Mouse (Mus musculus) bone marrow, adult 2 months (tissue): ENCODE data around the gene Uox. TPM values are rescaled to one million over a fixed set of nuclear protein-coding genes. Genes with fewer than 3 reads are reported as not detected.

Experiments
- H3K27ac ChIP-seq: fragments of 200-500 bp; 2 replicates; pipeline ENCODE4 v1.5.1; 2012; ENCODE audit warnings: low read depth, mild to moderate bottlenecking, control low read depth, inconsistent platforms, low read length; ENCODE audit not compliant: control insufficient read depth, poor library complexity, insufficient read depth
- H3K4me1 ChIP-seq: fragments of 200-500 bp; 2 replicates; pipeline ENCODE4 v1.6.1; 2011; ENCODE audit warnings: low read length; ENCODE audit not compliant: control insufficient read depth, insufficient read depth
- H3K4me3 ChIP-seq: fragments of 200-500 bp; replicated peaks from 2 replicates; pipeline ENCODE3; 2011; ENCODE audit warnings: mild to moderate bottlenecking, low read depth, low read length, control low read depth; ENCODE audit not compliant: control insufficient read depth
- CTCF ChIP-seq: fragments of 200-500 bp; IDR thresholded peaks from 2 replicates; pipeline ENCODE4 v1.5.1; 2011; ENCODE audit warnings: low read length, control low read depth; ENCODE audit not compliant: control insufficient read depth, insufficient read depth
- POLR2A ChIP-seq: fragments of 200-500 bp; IDR thresholded peaks from 2 replicates; pipeline ENCODE4 v1.6.1; 2011; ENCODE audit warnings: low read depth, mild to moderate bottlenecking, control low read depth, low read length, borderline replicate concordance; ENCODE audit not compliant: control insufficient read depth
- WGBS: fragments of 180-500 bp; shearing (Covaris S2); methylation state at CpG from one replicate; pipeline ENCODE4 v1.1.7; 2018; 5-methylcytosine and 5-hydroxymethylcytosine counted together
- polyA plus RNA-seq: library from polyadenylated mRNA; stranded (reverse); fragments of >200 nt; gene quantifications from 2 replicates; pipeline ENCODE4 v1.2.4, GENCODE M21; 2011; ENCODE audit warnings: low replicate concordance; ENCODE audit not compliant: missing spikeins, insufficient read depth, insufficient read length

The Uox gene
- polyA plus RNA-seq, 1 experiment, result 3.8 TPM

DNA sequence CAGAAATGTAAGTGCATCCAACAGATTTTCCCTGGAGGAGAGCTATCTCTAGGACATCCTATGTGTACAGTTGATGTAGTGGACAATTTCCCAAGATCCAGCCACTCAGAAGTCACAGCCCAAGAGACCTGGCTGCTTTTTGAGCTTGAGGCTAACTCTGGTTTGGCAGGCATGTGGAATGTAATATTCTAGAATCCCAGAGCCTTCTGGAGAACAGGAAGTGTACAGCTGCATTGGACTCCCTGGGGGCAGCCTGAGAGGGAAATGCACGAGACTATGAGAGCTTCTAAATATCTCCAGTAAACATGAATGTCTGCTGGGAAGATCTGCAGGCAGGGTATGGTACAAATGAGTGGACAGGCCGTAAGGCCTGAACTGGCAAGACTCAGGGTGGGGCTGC is 100.9 kb downstream of the Uox start:
- TF ChIP-seq POLR2A (no peak), CTCF (no peak)
- WGBS, result 53% methylated on average over 2 of the region's 2 CpGs
- Histone ChIP-seq H3K27ac (no peak overlapping the region), H3K4me1 (no peaks in the 10 kb centered on the region), H3K4me3 (no peak overlapping the region)

- Histone ChIP-seq H3K4me3 (no peak overlapping the region), H3K4me1 (no peaks in the 10 kb centered on the region), H3K27ac (no peak overlapping the region)
- no peak for TF ChIP-seq POLR2A
- TF ChIP-seq CTCF, result no peak
- WGBS, result 79% methylated on average over 1 of the region's 1 CpGs
Observed at GRCm38 (mm10) chr3:146675101-146675500, 104.9 kb downstream of the Uox start.

GRCm38 (mm10) chr3:146676193-146676592 is 106.0 kb downstream of the Uox start:
- H3K27ac ChIP-seq, result no peak overlapping the region
- no peak for TF ChIP-seq POLR2A
- TF ChIP-seq CTCF, result no peak
- no peaks in the 10 kb centered on the region for H3K4me1 ChIP-seq
- H3K4me3 ChIP-seq, result no peak overlapping the region
- WGBS, result 89% methylated on average over 4 of the region's 4 CpGs

GRCm38 (mm10) chr3:146679646-146680045 is 109.4 kb downstream of the Uox start:
- WGBS, result 92% methylated on average over 16 of the region's 16 CpGs
- TF ChIP-seq CTCF, result no peak
- TF ChIP-seq POLR2A, result no peak
- Histone ChIP-seq H3K4me3 (no peak overlapping the region), H3K27ac (no peak overlapping the region), H3K4me1 (peaks cover 2% of the 10 kb centered on the region)

DNA sequence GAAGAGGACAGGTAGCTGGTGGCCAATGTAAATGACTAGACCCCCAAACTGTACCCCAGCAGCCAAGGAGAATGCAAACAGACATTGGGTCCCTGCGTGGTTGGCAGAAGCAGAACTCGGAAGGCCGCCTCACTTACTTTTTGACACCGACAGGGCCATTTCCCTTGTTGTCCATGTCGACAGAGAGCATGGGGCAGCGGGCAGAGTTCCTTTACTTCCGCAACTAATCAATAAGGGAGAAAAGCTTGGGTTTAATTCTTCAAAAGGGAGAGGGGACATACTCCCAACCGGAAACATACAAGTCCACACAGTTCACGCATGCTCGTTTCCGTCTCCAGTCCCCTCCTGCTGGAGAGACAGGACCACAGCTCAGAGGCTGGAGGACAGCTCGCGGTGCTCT is 110.4 kb downstream of the Uox start:
- H3K27ac ChIP-seq, result no peak overlapping the region
- TF ChIP-seq POLR2A (no peak), CTCF (no peak)
- H3K4me3 ChIP-seq, result no peak overlapping the region
- WGBS, result 90% methylated on average over 13 of the region's 13 CpGs
- peaks cover 2% of the 10 kb centered on the region for H3K4me1 ChIP-seq

- Histone ChIP-seq H3K4me3 (no peak overlapping the region), H3K4me1 (peaks cover 2% of the 10 kb centered on the region), H3K27ac (no peak overlapping the region)
- TF ChIP-seq POLR2A (no peak), CTCF (no peak)
- WGBS, result 11% methylated on average over 8 of the region's 8 CpGs
Observed at GRCm38 (mm10) chr3:146681696-146682095, 111.5 kb downstream of the Uox start.

Other genes starting within 250 kb of the Uox start
- 25.0 and 26.0 TPM in 2 replicates for gene Ssx2ip, start 165.8 kb upstream of the Uox start, polyA plus RNA-seq
- 0.63 and 3.3 TPM in 2 replicates for gene Ctbs, start 120.6 kb upstream of the Uox start, polyA plus RNA-seq
- gene Spata1, start 70.7 kb upstream of the Uox start, polyA plus RNA-seq, result 14.4 TPM in 1 of 2 replicates, not detected in the other
- 41.2 and 87.8 TPM in 2 replicates for gene Gng5, start 70.6 kb upstream of the Uox start, polyA plus RNA-seq
- gene Rpf1, start 49.0 kb upstream of the Uox start, polyA plus RNA-seq, result 35.1 and 55.3 TPM in 2 replicates
- not detected in 2 replicates for gene Dnase2b, start 45.2 kb downstream of the Uox start, polyA plus RNA-seq
- not detected in 2 replicates for gene 4930503B20Rik, start 80.9 kb downstream of the Uox start, polyA plus RNA-seq
- not detected in 2 replicates for gene Samd13, start 115.2 kb downstream of the Uox start, polyA plus RNA-seq
- 6.9 and 11.9 TPM in 2 replicates for gene Prkacb, start 242.6 kb downstream of the Uox start, polyA plus RNA-seq